Mouse (Mus musculus) thymus, postnatal 10 days (tissue): ENCODE results near the gene Smap1.

Source experiments
- DNase-seq, 2 experiments: peaks; one replicate each; pipeline ENCODE4 v3.0.0; 2021; ENCODE audit warnings: low spot score in 2 of 2

Smap1 gene

GRCm38 (mm10) chr1:23834819-23835218 lies 87.3 kb downstream of the Smap1 start:
- no peak for DNase-seq

- DNase-seq = no peak
Measured at GRCm38 (mm10) chr1:23834246-23834645, 87.9 kb downstream of the Smap1 start.

- DNase-seq = peak in 1 of 2 experiments; percentile 33
Measured at GRCm38 (mm10) chr1:23826887-23827758, 95.0 kb downstream of the Smap1 start.

GRCm38 (mm10) chr1:23821615-23822014 lies 100.5 kb downstream of the Smap1 start:
- no peak for DNase-seq

GRCm38 (mm10) chr1:23798306-23798705 lies 123.8 kb downstream of the Smap1 start:
- no peak for DNase-seq
